Mouse (Mus musculus) B cell, adult (primary cell): ENCODE measurements around the gene Nip7. TPM values are rescaled to one million over a fixed set of nuclear protein-coding genes. Genes with fewer than 3 reads are reported as not detected.

ENCODE experiments used
- total RNA-seq: library from RNA; stranded (reverse); gene quantifications from 4 replicates; pipeline ENCODE4 v1.2.4, GENCODE M21; 2023; ENCODE audit not compliant: inconsistent age

The Nip7 gene
- total RNA-seq: 58.4 to 77.6 TPM (median 63.8 TPM) in 4 replicates

DNA sequence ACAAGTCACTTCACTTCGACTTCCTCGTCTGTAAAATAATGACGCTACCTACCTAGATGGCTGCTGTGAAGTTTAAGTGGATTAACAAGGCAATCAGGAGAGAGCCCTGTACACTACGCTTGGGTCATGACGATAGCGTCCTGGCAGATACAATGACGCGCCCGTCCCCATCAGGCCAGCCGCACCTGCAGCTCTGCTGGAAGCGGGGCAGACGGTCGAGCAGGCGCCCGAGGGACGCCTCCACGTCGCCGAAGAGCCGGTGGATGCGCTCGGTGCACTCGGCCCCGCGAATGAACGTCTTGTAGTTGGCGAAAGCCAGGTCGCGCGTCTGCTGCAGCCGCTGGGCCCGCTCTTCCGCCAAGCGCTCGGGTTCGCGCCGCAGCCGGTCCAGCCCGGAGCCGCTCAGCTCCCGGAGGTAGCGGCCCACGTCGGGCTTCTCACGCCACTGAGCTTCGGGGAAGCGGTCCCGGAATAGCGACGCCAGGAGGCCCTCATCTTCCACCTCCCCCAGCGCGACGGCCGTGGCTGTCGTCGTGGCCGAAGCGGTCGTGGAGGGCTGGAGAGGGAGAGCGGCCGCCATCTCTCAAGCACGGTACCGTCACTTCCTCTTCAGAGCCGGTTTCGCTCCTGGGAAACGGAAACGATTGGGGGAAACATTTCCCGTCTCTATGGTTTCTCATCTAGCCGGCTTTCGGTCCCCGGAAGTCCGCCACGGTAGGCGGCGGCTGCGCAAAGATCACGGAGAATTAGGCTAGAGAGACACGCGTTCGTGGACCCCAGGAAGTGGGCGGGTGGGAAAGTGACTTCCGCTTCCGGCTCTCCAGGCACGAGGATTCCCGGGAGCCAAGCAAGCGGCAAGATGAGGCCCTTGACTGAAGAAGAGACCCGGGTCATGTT lies at the start of gene Nip7, which contains the start of gene Cog8:
Gene Nip7 (plus strand): TSS at position 802 of the 897 bp plus-strand sequence.
Gene Cog8 (minus strand): TSS at position 614 of the 897 bp plus-strand sequence.

DNA sequence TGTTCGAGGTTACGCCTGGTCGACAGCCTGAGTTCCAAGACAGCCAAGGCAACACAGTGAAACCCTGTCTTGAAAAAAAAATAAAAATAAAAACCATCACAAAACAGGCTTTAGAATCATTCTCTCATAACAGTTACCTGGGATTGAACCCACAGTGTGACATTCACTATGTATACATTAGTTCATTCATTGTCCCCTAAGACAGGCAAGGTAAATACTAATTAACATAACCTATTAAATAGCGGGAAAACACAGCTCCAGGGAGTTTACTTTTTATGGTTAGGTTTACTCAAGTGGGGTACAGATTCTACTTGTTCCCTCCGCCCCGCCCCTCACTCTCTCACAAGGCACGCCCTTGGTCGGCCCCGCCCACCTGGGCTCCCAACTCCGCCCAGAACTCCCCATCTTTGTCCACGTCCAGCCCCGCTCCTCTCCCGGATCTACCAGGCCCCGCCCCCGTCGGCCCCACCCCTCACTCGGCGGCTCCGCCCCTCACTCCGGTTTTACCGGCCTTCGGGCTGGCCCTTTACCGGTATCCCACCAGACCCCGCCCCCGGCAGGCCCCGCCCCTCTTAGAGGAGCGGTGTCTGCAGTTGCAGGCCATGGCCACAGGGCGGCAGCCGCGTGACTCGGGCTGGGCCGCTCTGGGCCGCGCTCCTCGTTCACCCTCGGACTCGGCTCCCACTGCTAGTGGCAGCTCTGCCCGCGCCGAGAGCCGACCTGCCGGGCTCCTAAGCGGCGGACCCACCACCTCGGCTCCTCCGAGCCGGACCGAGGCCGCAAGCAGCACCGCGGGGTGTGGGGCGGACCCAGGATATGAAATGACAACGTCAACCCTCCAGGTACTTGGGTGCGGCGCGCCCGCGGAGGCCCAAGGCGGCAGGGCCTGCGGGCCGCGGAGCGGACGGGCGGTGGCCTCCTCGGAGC lies 25.8 kb upstream of the Nip7 start, which contains the start of gene Vps4a:
Gene Vps4a (plus strand): TSS at position 573 of the 927 bp plus-strand sequence.

DNA sequence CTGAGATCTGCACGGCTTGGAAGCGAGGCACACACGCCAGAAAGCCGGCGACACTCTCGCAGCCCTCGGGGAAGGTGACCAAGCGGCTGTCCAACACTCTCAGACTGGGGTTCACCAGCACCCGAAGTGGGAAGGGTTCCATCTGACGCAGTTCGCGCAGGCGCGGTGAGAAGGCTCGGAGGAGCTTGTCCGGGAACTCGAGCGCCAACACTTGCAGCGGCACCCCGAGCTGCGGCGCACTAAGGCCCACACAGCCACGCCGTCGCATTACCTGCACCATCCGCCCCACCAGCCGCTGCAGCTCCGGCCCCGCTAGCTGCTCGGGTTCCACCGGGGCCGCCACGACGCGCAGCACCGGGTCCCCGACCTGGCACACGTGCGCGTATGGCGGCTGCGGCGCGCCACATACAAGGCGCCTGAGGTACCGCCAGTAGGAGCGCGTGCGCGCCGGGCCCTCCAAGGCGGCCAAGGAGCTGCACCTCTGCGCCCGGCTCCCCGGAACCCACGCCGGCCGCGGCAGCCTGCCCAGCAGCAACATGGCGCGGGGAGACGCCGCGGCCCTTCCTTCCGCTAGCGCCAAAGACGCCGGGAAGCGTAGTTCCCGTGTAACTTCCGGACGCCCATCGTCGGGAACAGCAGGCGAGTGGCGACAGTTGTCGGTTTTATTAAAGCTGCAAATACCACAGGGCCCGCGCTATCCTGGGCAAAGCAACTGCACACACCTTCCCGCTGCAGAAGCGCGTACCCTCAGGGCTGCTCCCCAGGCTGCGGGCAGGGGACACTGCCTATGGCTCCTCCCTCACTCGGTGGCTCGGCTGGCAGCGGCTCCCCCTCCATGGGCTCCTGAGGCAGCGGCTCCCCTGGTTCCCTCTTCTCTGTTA lies 8.4 kb upstream of the Nip7 start, which contains the start of gene Pdf:
Gene Pdf (minus strand): TSS at position 554 of the 881 bp plus-strand sequence.

GRCm38 (mm10) chr8:107065511-107066496 lies 9.1 kb downstream of the Nip7 start, which contains the start of gene Tmed6:
Tmed6 (minus strand) TSS chr8:107065644.

GRCm38 (mm10) chr8:107096366-107097036 lies 39.8 kb downstream of the Nip7 start, which contains the start of gene Terf2:
Terf2 (minus strand) TSS chr8:107096547.

Other genes with a start within 250 kb of the Nip7 start
- gene Has3, start 186.6 kb upstream of the Nip7 start, total RNA-seq: 0.48 to 0.96 TPM (median 0.65 TPM) in 4 replicates
- gene Utp4, start 163.2 kb upstream of the Nip7 start, total RNA-seq: 40.5 to 44.4 TPM (median 41.5 TPM) in 4 replicates
- gene Sntb2, start 121.1 kb upstream of the Nip7 start, total RNA-seq: 3.0 to 4.5 TPM (median 3.9 TPM) in 4 replicates
- gene Vps4a, start 25.7 kb upstream of the Nip7 start, total RNA-seq: 41.3 to 48.2 TPM (median 44.4 TPM) in 4 replicates
- gene Pdf, start 8.3 kb upstream of the Nip7 start, total RNA-seq: 7.0 to 12.6 TPM (median 10.7 TPM) in 4 replicates
- gene Cog8, start 188 bp upstream of the Nip7 start, total RNA-seq: 39.8 to 49.1 TPM (median 46.6 TPM) in 4 replicates
- 0.86 to 1.6 TPM (median 1.2 TPM) in 3 of 4 replicates, not detected in the other for gene Tmed6, start 8.8 kb downstream of the Nip7 start, total RNA-seq
- 60.3 to 67.5 TPM (median 63.5 TPM) in 4 replicates for gene Terf2, start 39.7 kb downstream of the Nip7 start, total RNA-seq
- 29.7 to 34.0 TPM (median 31.5 TPM) in 4 replicates for gene Cyb5b, start 93.8 kb downstream of the Nip7 start, total RNA-seq
- 90.5 to 123 TPM (median 109 TPM) in 4 replicates for gene Nfat5, start 236.6 kb downstream of the Nip7 start, total RNA-seq